Comparison of ENCODE assay signal across 8 mouse cellular contexts in genomic region chr12:46818856-46819347, GRCm38 (mm10). TPM values are rescaled to one million over a fixed set of nuclear protein-coding genes. Genes with fewer than 3 reads are reported as not detected.
A peak's percentile ranks its signal among the peaks of the same experiment; 100 is the strongest.
DNase-seq lines count a peak whose midpoint lies in the region; ATAC-seq lines count a peak whose summit lies in the region.

Gene Nova1, minus strand, starts transcription at chr12:46818929.

- peak; percentile 13 to 65 for DNase-seq in spleen, postnatal 4 days (ENCODE audit: low spot score in 2 of 2)
- DNase-seq in spleen, postnatal 36 days (ENCODE audit: low spot score in 2 of 2) = no peak
- DNase-seq in embryonic facial prominence, embryonic 14.5 days (ENCODE audit: low spot score) = peak; percentile 82
- DNase-seq in heart, embryonic 10.5 days (ENCODE audit: low spot score) = peak; percentile 87
- DNase-seq in neural tube, embryonic 10.5 days (ENCODE audit: extremely low spot score, low spot score) = peak; percentile 81
- peak; percentile 51 for DNase-seq in thymus, postnatal 4 days

- H3K4me2 ChIP-seq in embryonic facial prominence, embryonic 14.5 days (ENCODE audit: low read depth, low read length) = peak within 1 kb of the TSS; percentile 89
- H3K4me2 ChIP-seq in kidney, embryonic 14.5 days (replicated peaks; ENCODE audit: low read depth, low read length) = peak within 1 kb of the TSS; percentile 88
- H3K4me2 ChIP-seq in limb, embryonic 15.5 days = peak within 1 kb of the TSS; percentile 94

- no peaks in the 10 kb centered on the region for H3K36me3 ChIP-seq in embryonic facial prominence, embryonic 14.5 days (ENCODE audit: control insufficient read depth, insufficient read depth, low read length)
- H3K36me3 ChIP-seq in heart, embryonic 10.5 days = no peaks in the 10 kb centered on the region
- H3K36me3 ChIP-seq in kidney, embryonic 14.5 days (ENCODE audit: control insufficient read depth, insufficient read depth, low read length) = no peaks in the 10 kb centered on the region
- no peaks in the 10 kb centered on the region for H3K36me3 ChIP-seq in limb, embryonic 15.5 days

- H3K27ac ChIP-seq in embryonic facial prominence, embryonic 14.5 days (replicated peaks; ENCODE audit: low read depth, low read length) = peak within 1 kb of the TSS; percentile 84
- H3K27ac ChIP-seq in heart, embryonic 10.5 days = peak within 1 kb of the TSS; percentile 92
- peak within 1 kb of the TSS; percentile 71; the same call in 1 of the 2 replicates for H3K27ac ChIP-seq in kidney, embryonic 14.5 days (ENCODE audit: low read depth, low read length)
- peak within 1 kb of the TSS; percentile 77 for H3K27ac ChIP-seq in limb, embryonic 15.5 days

- H3K4me3 ChIP-seq in embryonic facial prominence, embryonic 14.5 days (ENCODE audit: low read depth, low read length) = peak within 1 kb of the TSS; percentile 76
- peak within 1 kb of the TSS; percentile 92 for H3K4me3 ChIP-seq in heart, embryonic 10.5 days
- H3K4me3 ChIP-seq in kidney, embryonic 14.5 days (ENCODE audit: low read length) = peak within 1 kb of the TSS; percentile 79
- H3K4me3 ChIP-seq in limb, embryonic 15.5 days = peak within 1 kb of the TSS; percentile 71

- no peaks in the 10 kb centered on the region for H3K9me3 ChIP-seq in embryonic facial prominence, embryonic 14.5 days (ENCODE audit: control insufficient read depth, low read length)
- no peaks in the 10 kb centered on the region for H3K9me3 ChIP-seq in heart, embryonic 10.5 days
- no peaks in the 10 kb centered on the region for H3K9me3 ChIP-seq in kidney, embryonic 14.5 days (ENCODE audit: control insufficient read depth, low read length)
- no peaks in the 10 kb centered on the region for H3K9me3 ChIP-seq in limb, embryonic 15.5 days

- H3K27me3 ChIP-seq in embryonic facial prominence, embryonic 14.5 days (replicated peaks; ENCODE audit: control insufficient read depth, insufficient read depth, low read length) = peaks cover 23% of the 10 kb centered on the region
- H3K27me3 ChIP-seq in heart, embryonic 10.5 days (ENCODE audit: insufficient read depth, poor library complexity, severe bottlenecking) = no peaks in the 10 kb centered on the region
- no peaks in the 10 kb centered on the region for H3K27me3 ChIP-seq in kidney, embryonic 14.5 days (ENCODE audit: control insufficient read depth, insufficient read depth, low read length)
- peaks cover 7% of the 10 kb centered on the region for H3K27me3 ChIP-seq in limb, embryonic 15.5 days

- H3K4me1 ChIP-seq in embryonic facial prominence, embryonic 14.5 days (ENCODE audit: control insufficient read depth, insufficient read depth, low read length) = peaks cover 8% of the 10 kb centered on the region; the same call in 1 of the 2 replicates
- no peaks in the 10 kb centered on the region for H3K4me1 ChIP-seq in heart, embryonic 10.5 days
- H3K4me1 ChIP-seq in kidney, embryonic 14.5 days (ENCODE audit: control insufficient read depth, insufficient read depth, low read length) = no peaks in the 10 kb centered on the region
- H3K4me1 ChIP-seq in limb, embryonic 15.5 days = peaks cover 6% of the 10 kb centered on the region; the same call in 1 of the 2 replicates

- peak within 1 kb of the TSS; percentile 73 for H3K9ac ChIP-seq in embryonic facial prominence, embryonic 14.5 days (ENCODE audit: low read depth, low read length)
- peak within 1 kb of the TSS; percentile 73 for H3K9ac ChIP-seq in kidney, embryonic 14.5 days (ENCODE audit: low read depth, low read length)
- peak within 1 kb of the TSS; percentile 57 for H3K9ac ChIP-seq in limb, embryonic 15.5 days

- ATAC-seq in embryonic facial prominence, embryonic 14.5 days (ENCODE audit: low read depth) = peak; percentile 86
- ATAC-seq in kidney, embryonic 14.5 days (ENCODE audit: low FRiP score, low TSS enrichment) = peak; percentile 88
- peak; percentile 68 for ATAC-seq in limb, embryonic 15.5 days (ENCODE audit: insufficient number of reproducible peaks, low FRiP score, low TSS enrichment, low read depth)

- WGBS in embryonic facial prominence, embryonic 14.5 days = under 1% methylated on average over 18 of the region's 68 CpGs
- WGBS in heart, embryonic 10.5 days = 9% methylated on average over 37 of the region's 68 CpGs
- WGBS in kidney, embryonic 14.5 days = under 1% methylated on average over 20 of the region's 68 CpGs
- whole genome bisulfite sequencing in limb, embryonic 15.5 days = under 1% methylated on average over 24 of the region's 68 CpGs

RNA-seq across cellular contexts. Expression of gene Nova1, which starts in this region (rescaled TPM):
- 1.5 and 2.2 TPM in 2 replicates for polyA plus RNA-seq in embryonic facial prominence, embryonic 14.5 days (2014; fragmentation: Nextera tagmentation; extraction: Ambion mirVana)
- 1.4 and 1.9 TPM in 2 replicates for polyA plus RNA-seq in heart, embryonic 10.5 days (2016; fragmentation: Nextera tagmentation; extraction: Ambion mirVana)
- 1.9 and 2.8 TPM in 2 replicates for polyA plus RNA-seq in kidney, embryonic 14.5 days (2014; fragmentation: Nextera tagmentation; extraction: Ambion mirVana)
- 2.1 and 3.5 TPM in 2 replicates for polyA plus RNA-seq in limb, embryonic 15.5 days (2015; fragmentation: Nextera tagmentation; extraction: Ambion mirVana)

Comparison
In these comparisons a context has a peak if more than half of its experiments do, and no peak if none do; other contexts are left out.
1. DNase-seq: peak in spleen, postnatal 4 days (2 of 2), embryonic facial prominence, embryonic 14.5 days (single experiment), heart, embryonic 10.5 days (single experiment), neural tube, embryonic 10.5 days (single experiment) and thymus, postnatal 4 days (single experiment); none in spleen, postnatal 36 days (0 of 2).
2. Peak in every context shown above with its lines, with median percentiles within 50 percentile points of each other: ATAC-seq, H3K27ac ChIP-seq, H3K4me2 ChIP-seq, H3K4me3 ChIP-seq and H3K9ac ChIP-seq.